Mouse (Mus musculus) CH12.LX (cell line): ENCODE measurements around the gene Olfr286.

ENCODE experiments used
- CTCF ChIP-seq, 2 experiments: IDR thresholded peaks in 1 of 2; conservative IDR thresholded peaks in 1 of 2; 2 replicates each; pipeline ENCODE4 v1.5.1; 2011 to 2012; ENCODE audit warnings: low read depth in 2 of 2, low read length in 2 of 2, improper control_type of control experiment in 1 of 2, inconsistent platforms in 1 of 2, mild to moderate bottlenecking in 1 of 2, moderate library complexity in 1 of 2
- EP300 ChIP-seq: IDR thresholded peaks from 2 replicates; pipeline ENCODE4 v1.6.1; 2011; ENCODE audit warnings: low read length, improper control_type of control experiment
- POLR2AphosphoS2 ChIP-seq: IDR thresholded peaks from 2 replicates; pipeline ENCODE4 v1.6.1; 2011; ENCODE audit warnings: low read depth, low read length, improper control_type of control experiment
- SMC3 ChIP-seq: IDR thresholded peaks from 2 replicates; pipeline ENCODE4 v1.6.1; 2011; ENCODE audit warnings: low read depth, low read length, improper control_type of control experiment

- no peak for TF ChIP-seq CTCF (conservative IDR thresholded peaks at IDR 0.05 in 1 of 2, IDR thresholded peaks at IDR 0.05 in 1 of 2; ENCODE audit: low read depth in 2 of 2, low read length in 2 of 2)
- no peak for TF ChIP-seq EP300
- no peak for TF ChIP-seq POLR2AphosphoS2
- TF ChIP-seq SMC3 = no peak
These were observed 22.9 kb upstream of the Olfr286 start, which contains the start of gene H1fnt for GRCm38 (mm10) chr15:98257193-98257592.
